Mouse (Mus musculus) lung, adult 18-20 months (tissue): Measurements from ENCODE around the gene Slc47a2.
A peak's percentile ranks its signal among the peaks of the same experiment; 100 is the strongest.

Source experiments
- DNase-seq, 2 experiments: peaks; one replicate each; pipeline ENCODE4 v3.0.0; 2022; ENCODE audit warnings: mixed read lengths in 2 of 2

Slc47a2 gene

GRCm38 (mm10) chr11:61342505-61343420 is at the start of gene Slc47a2:
Gene Slc47a2 (minus strand): TSS chr11:61342860.
- peak in 1 of 2 experiments; percentile 13 for DNase-seq

- DNase-seq = no peak
Measured at GRCm38 (mm10) chr11:61388936-61389335, 46.3 kb upstream of the Slc47a2 start.

GRCm38 (mm10) chr11:61388012-61388411 is 45.4 kb upstream of the Slc47a2 start:
- DNase-seq = no peak

- no peak for DNase-seq
Measured at GRCm38 (mm10) chr11:61387233-61387632, 44.6 kb upstream of the Slc47a2 start.

GRCm38 (mm10) chr11:61385725-61386124 is 43.1 kb upstream of the Slc47a2 start:
- DNase-seq = no peak

GRCm38 (mm10) chr11:61381272-61381671 is 38.6 kb upstream of the Slc47a2 start:
- DNase-seq = no peak

- DNase-seq = no peak
Measured at GRCm38 (mm10) chr11:61378651-61379050, 36.0 kb upstream of the Slc47a2 start.

GRCm38 (mm10) chr11:61377881-61378613 is 35.4 kb upstream of the Slc47a2 start, which contains the start of gene Slc47a1:
Gene Slc47a1 (minus strand): TSS chr11:61378345.
- peak; percentile 14 to 42 for DNase-seq

GRCm38 (mm10) chr11:61368668-61369067 is 26.0 kb upstream of the Slc47a2 start:
- no peak for DNase-seq

- DNase-seq = no peak
Measured at GRCm38 (mm10) chr11:61366517-61367273, 24.0 kb upstream of the Slc47a2 start.

GRCm38 (mm10) chr11:61365938-61366337 is 23.3 kb upstream of the Slc47a2 start:
- no peak for DNase-seq

- DNase-seq = no peak
Measured at GRCm38 (mm10) chr11:61364096-61364495, 21.4 kb upstream of the Slc47a2 start.

- DNase-seq = no peak
Measured at GRCm38 (mm10) chr11:61361515-61362190, 19.0 kb upstream of the Slc47a2 start.

GRCm38 (mm10) chr11:61356600-61356999 is 13.9 kb upstream of the Slc47a2 start:
- DNase-seq = no peak

GRCm38 (mm10) chr11:61356111-61356510 is 13.5 kb upstream of the Slc47a2 start:
- no peak for DNase-seq

GRCm38 (mm10) chr11:61355351-61355750 is 12.7 kb upstream of the Slc47a2 start:
- DNase-seq = no peak

GRCm38 (mm10) chr11:61354346-61354745 is 11.7 kb upstream of the Slc47a2 start:
- DNase-seq = no peak

GRCm38 (mm10) chr11:61353038-61353437 is 10.4 kb upstream of the Slc47a2 start:
- no peak for DNase-seq

GRCm38 (mm10) chr11:61352138-61352651 is 9.5 kb upstream of the Slc47a2 start:
- no peak for DNase-seq

GRCm38 (mm10) chr11:61349337-61349736 is 6.7 kb upstream of the Slc47a2 start:
- DNase-seq = peak; percentile 83 to 87

- no peak for DNase-seq
Measured at GRCm38 (mm10) chr11:61346133-61346532, 3.5 kb upstream of the Slc47a2 start.

GRCm38 (mm10) chr11:61341971-61342370 is 689 bp downstream of the Slc47a2 start:
- DNase-seq = no peak
